Mouse (Mus musculus): ENCODE measurements at regions not wholly inside any gene's neighbourhood (a gene's known extent, or its start where the extent isn't known, plus 50 kb on each side); places are given as distances from the start of the nearest gene placed in this dataset.

GRCm38 (mm10) chr11:17807851-17808250 lies 145.8 kb downstream of the Etaa1 start:
- no peak for TF ChIP-seq CTCF (IDR thresholded peaks at IDR 0.05; ENCODE audit: insufficient read depth, low read length)
- no peak for TF ChIP-seq POLR2A (IDR thresholded peaks at IDR 0.05; ENCODE audit: borderline replicate concordance, extremely low read depth, low read depth, low read length)

All from lung, adult 2 months (tissue).